Mouse (Mus musculus) bone marrow, adult 2 months (tissue): ENCODE measurements at regions not wholly inside any gene's neighbourhood (a gene's known extent, or its start where the extent isn't known, plus 50 kb on each side); places are given as distances from the start of the nearest gene placed in this dataset.

Source experiments
- H3K27ac ChIP-seq: fragments of 200-500 bp; 2 replicates; pipeline ENCODE4 v1.5.1; 2012; ENCODE audit warnings: low read depth, mild to moderate bottlenecking, control low read depth, inconsistent platforms, low read length; ENCODE audit not compliant: control insufficient read depth, poor library complexity, insufficient read depth
- H3K4me1 ChIP-seq: fragments of 200-500 bp; 2 replicates; pipeline ENCODE4 v1.6.1; 2011; ENCODE audit warnings: low read length; ENCODE audit not compliant: control insufficient read depth, insufficient read depth
- H3K4me3 ChIP-seq: fragments of 200-500 bp; replicated peaks from 2 replicates; pipeline ENCODE3; 2011; ENCODE audit warnings: mild to moderate bottlenecking, low read depth, low read length, control low read depth; ENCODE audit not compliant: control insufficient read depth
- CTCF ChIP-seq: fragments of 200-500 bp; IDR thresholded peaks from 2 replicates; pipeline ENCODE4 v1.5.1; 2011; ENCODE audit warnings: low read length, control low read depth; ENCODE audit not compliant: control insufficient read depth, insufficient read depth
- POLR2A ChIP-seq: fragments of 200-500 bp; IDR thresholded peaks from 2 replicates; pipeline ENCODE4 v1.6.1; 2011; ENCODE audit warnings: low read depth, mild to moderate bottlenecking, control low read depth, low read length, borderline replicate concordance; ENCODE audit not compliant: control insufficient read depth
- whole genome bisulfite sequencing: fragments of 180-500 bp; shearing (Covaris S2); methylation state at CpG from one replicate; pipeline ENCODE4 v1.1.7; 2018; 5-methylcytosine and 5-hydroxymethylcytosine counted together

DNA sequence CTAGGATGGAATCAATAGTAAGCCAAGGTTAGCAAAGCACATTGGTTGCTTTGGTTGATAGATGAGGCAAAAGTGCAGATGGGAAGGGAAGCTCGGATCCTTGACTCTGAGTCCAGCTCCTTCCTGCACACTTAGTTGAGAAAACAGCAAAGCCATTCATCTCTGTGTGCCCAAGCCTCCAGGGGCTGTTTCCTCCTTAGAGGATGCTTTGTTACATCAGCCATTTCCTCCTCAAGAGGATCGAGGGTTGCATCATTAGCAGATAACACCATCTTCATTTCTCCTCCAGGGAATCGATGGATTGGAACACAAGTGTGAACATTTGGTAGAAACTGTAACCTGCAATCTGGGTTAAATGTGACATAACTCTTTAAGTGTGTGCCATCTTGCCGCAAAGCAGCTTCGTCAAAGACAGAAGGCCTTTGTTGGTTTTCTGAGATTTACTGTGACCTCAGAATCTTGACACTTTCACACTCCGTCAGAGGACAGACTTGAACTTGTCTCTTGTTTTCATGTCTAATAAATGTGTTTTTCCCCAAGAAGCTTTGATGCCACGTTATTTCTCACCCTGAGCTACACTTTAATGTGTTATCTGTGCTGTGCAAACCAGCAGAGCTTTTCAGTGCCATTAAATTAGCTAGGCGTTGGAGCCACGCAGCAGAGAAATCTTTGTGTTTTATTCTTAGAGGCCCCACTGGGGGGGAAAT lies 245.4 kb upstream of the 4930583I09Rik start:
- no peaks in the 10 kb centered on the region for H3K4me1 ChIP-seq
- TF ChIP-seq POLR2A = no peak
- TF ChIP-seq CTCF = no peak
- H3K27ac ChIP-seq = no peak overlapping the region
- no peak overlapping the region for H3K4me3 ChIP-seq
- WGBS = 62% methylated on average over 9 of the region's 9 CpGs

DNA sequence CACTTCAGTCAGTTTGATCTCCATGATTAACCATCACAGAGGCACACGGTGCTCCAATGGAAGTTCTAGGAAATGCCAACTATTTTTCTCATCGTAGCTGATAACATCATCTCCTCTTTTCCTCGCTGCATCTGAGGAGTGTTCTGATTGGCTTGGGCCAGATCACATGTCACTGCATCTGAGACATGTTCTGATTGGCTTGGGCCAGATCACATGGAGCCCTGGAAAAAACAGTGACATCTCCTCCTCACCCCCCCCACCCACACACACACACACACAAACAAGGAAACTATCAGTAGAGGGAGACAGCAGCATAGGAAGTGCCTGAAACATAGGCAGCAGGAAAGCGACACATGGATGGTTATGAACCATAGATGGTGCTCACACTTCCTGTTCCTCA lies 239.0 kb upstream of the 4930583I09Rik start:
- H3K4me1 ChIP-seq = no peaks in the 10 kb centered on the region
- no peak overlapping the region for H3K27ac ChIP-seq
- no peak overlapping the region for H3K4me3 ChIP-seq
- TF ChIP-seq CTCF (no peak), POLR2A (no peak)
- WGBS = 78% methylated on average over 4 of the region's 4 CpGs

DNA sequence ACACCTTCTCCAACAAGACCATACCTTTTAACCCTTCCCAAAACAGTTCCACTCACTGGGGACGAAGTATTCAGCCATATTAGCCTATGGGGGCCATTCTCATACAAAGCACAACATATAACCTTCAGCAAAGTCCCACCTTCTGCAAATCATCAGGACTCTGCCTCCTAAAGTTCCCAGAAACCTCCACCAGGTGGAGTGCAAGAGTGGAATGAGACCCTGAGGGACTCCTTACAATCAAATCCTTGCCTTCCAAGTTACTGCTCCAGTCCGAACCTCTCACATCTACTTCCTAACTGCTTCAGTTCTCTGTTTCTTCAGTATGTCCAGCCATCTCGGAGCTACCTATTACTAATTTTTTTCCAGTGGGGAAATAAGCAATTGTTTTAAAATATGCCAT lies 235.2 kb upstream of the 4930583I09Rik start:
- TF ChIP-seq POLR2A (no peak), CTCF (no peak)
- 52% methylated on average over 3 of the region's 3 CpGs for WGBS
- H3K4me3 ChIP-seq = no peak overlapping the region
- no peak overlapping the region for H3K27ac ChIP-seq
- no peaks in the 10 kb centered on the region for H3K4me1 ChIP-seq

DNA sequence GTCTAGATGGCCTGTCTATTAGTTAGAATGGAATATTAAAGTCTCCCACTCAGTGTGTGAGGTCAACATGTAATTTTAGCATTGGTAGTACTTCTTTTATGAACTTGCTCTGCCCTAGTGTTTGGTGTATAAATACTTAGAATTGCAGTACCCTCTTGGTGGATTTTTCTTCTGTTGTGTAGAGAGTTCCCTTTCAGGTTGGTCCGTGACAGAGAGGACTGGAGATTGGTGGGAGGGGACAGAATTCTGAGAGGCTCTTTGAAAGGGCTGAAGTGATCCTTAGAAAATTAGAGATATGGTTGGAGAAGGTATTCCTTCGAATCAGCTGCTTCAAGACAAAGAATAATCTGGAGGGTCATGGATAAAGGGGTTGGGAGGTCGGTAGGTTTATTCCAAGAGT lies 230.3 kb upstream of the 4930583I09Rik start:
- Histone ChIP-seq H3K27ac (no peak overlapping the region), H3K4me1 (no peaks in the 10 kb centered on the region), H3K4me3 (no peak overlapping the region)
- no peak for TF ChIP-seq CTCF
- no peak for TF ChIP-seq POLR2A
- 72% methylated on average over 3 of the region's 3 CpGs for WGBS

DNA sequence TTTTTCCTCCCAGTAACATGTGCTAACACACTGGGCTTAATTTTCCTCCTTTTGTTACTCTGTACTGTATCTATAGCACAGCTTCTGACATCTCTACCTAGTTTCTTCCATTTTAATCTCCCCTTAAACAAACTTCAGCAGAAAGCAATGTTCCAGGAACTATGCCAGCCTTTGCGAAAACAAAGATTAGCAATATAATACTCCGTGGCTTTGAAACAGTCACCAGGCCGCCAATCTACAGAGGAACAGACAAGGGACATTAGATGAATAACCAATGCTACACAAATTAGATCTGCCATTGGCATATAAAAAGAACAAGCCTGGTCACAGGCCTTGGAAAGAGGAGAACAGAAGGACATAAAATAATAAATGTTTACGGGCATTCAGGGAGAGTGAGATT lies 220.2 kb upstream of the 4930583I09Rik start:
- Histone ChIP-seq H3K27ac (no peak overlapping the region), H3K4me3 (no peak overlapping the region), H3K4me1 (no peaks in the 10 kb centered on the region)
- TF ChIP-seq POLR2A (no peak), CTCF (no peak)
- 79% methylated on average over 4 of the region's 4 CpGs for WGBS

DNA sequence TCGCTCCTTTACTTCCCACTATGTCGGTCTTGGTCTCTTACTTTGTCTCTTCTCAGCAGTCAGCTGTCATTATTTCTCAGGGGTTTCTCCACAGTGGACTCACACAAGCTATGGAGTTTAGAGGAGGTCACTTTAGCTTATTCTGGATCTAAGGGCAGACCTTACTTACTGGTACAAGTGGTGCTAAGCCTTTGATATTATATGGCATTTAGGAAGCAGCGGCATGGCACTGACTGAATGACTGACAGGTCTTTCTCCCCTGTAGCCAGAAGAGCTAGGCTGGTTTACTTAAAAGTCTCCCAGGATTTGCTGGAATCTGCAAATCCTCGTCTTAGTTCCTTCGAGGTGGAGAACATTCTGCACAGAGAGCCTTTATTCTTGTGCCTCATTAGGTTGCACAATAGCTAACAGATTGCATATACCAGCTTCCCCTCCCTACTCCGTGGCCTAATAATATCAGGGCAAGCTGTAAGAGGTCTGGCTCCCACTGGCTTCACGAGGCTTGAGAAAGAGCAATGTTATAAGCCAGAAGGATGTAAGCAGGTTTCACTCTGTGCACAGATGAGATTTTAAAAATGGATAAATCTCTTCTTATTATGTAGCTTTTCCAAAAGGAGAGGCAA lies 214.1 kb upstream of the 4930583I09Rik start:
- H3K4me1 ChIP-seq = no peaks in the 10 kb centered on the region
- 64% methylated on average over 7 of the region's 7 CpGs for WGBS
- H3K4me3 ChIP-seq = no peak overlapping the region
- no peak overlapping the region for H3K27ac ChIP-seq
- TF ChIP-seq CTCF = no peak
- TF ChIP-seq POLR2A = no peak

DNA sequence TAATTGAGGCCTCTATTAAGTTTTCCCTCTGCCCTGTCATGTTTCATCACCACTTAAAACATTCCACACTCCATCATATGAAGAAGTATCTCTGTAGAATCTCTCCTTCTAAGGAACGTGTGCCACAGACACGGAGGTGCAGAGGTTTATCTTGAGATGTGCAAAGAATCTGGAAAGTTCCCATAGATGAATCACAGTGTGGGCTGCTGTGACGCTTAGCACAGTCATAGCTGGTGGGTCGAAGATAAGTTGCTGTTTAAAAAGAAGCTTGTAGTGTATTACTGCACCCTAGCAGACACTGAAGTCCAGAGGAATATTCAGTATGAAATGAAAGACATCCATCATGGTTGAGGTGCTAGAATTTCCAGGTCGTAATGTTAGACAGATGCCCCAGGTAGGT lies 179.9 kb upstream of the 4930583I09Rik start:
- H3K4me3 ChIP-seq = no peak overlapping the region
- TF ChIP-seq CTCF (no peak), POLR2A (no peak)
- 81% methylated on average over 5 of the region's 5 CpGs for WGBS
- H3K27ac ChIP-seq = no peak overlapping the region
- H3K4me1 ChIP-seq = no peaks in the 10 kb centered on the region

DNA sequence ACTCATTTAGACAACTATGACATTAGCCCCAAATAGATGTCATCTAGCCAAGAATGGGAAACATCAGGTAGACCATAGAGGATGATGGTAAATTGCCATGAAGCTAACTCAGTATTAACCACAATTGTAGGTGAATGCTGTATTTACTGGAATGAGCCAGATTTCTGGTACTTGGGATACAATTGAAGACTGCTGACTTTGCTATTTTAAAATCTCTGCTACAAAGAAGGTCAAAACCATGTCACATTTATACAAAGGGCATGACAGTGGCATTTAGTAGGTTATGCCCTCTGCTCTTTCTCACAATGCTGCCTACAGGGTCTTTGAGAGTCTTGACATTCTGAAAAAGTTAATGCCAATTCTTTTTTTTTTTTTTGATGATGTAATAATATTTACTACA lies 178.8 kb upstream of the 4930583I09Rik start:
- TF ChIP-seq POLR2A (no peak), CTCF (no peak)
- Histone ChIP-seq H3K4me3 (no peak overlapping the region), H3K27ac (no peak overlapping the region), H3K4me1 (no peaks in the 10 kb centered on the region)
